Mouse (Mus musculus): ENCODE data around the gene Nasp.

- TF ChIP-seq CTCF (conservative IDR thresholded peaks at IDR 0.05; ENCODE audit: insufficient read depth, insufficient read length, low read depth, low read length) (no peak), POLR2A (IDR thresholded peaks at IDR 0.05; ENCODE audit: low read depth, low read length) (no peak)
Measured at GRCm38 (mm10) chr4:116659474-116659873, 31.7 kb upstream of the Nasp start.
